Mouse (Mus musculus) stomach, postnatal 0 days (tissue): Measurements from ENCODE around the gene Olfr1204. TPM values are rescaled to one million over a fixed set of nuclear protein-coding genes. Genes with fewer than 3 reads are reported as not detected.

Experiments used
- ATAC-seq: fragments of 200-750 bp; cut with Nextera tagmentation; 2 replicates; pipeline ENCODE4 v1.8.0; 2017; ENCODE audit not compliant: low FRiP score, low TSS enrichment
- DNase-seq: peaks from one replicate; pipeline ENCODE4 v3.0.0-alpha.2; 2016; ENCODE audit warnings: low spot score
- H3K27ac ChIP-seq: fragments of 300-500 bp; sonication (generic); replicated peaks from 2 replicates; pipeline ENCODE4 v1.5.1; 2014; ENCODE audit warnings: mild to moderate bottlenecking, control low read depth
- H3K27me3 ChIP-seq: fragments of 300-500 bp; sonication (generic); 2 replicates; pipeline ENCODE4 v1.6.1; 2014; ENCODE audit warnings: low read length; ENCODE audit not compliant: control insufficient read depth, insufficient read depth
- H3K36me3 ChIP-seq: fragments of 300-500 bp; sonication (generic); 2 replicates; pipeline ENCODE4 v1.6.1; 2014; ENCODE audit warnings: low read length, mixed read lengths; ENCODE audit not compliant: control insufficient read depth, insufficient read depth
- H3K4me1 ChIP-seq: fragments of 300-500 bp; sonication (generic); replicated peaks from 2 replicates; pipeline ENCODE4 v1.6.1; 2014; ENCODE audit warnings: antibody characterized with exemption; ENCODE audit not compliant: control insufficient read depth, insufficient read depth
- H3K4me2 ChIP-seq: fragments of 300-500 bp; sonication (generic); replicated peaks from 2 replicates; pipeline ENCODE4 v1.6.1; 2014; ENCODE audit warnings: low read depth, mild to moderate bottlenecking, control low read depth, moderate library complexity
- H3K4me3 ChIP-seq: fragments of 300-500 bp; sonication (generic); 2 replicates; pipeline ENCODE4 v1.5.1; 2014; ENCODE audit warnings: low read depth, low read length, control low read depth
- H3K9ac ChIP-seq: fragments of 300-500 bp; sonication (generic); 2 replicates; pipeline ENCODE4 v1.6.1; 2014; ENCODE audit warnings: mild to moderate bottlenecking, low read length, control low read depth, mixed read lengths
- H3K9me3 ChIP-seq: fragments of 300-500 bp; sonication (generic); 2 replicates; pipeline ENCODE4 v1.6.1; 2016; ENCODE audit warnings: low read length; ENCODE audit not compliant: control insufficient read depth
- CTCF ChIP-seq: IDR thresholded peaks from 2 replicates; pipeline ENCODE4 v1.5.1; 2016; ENCODE audit warnings: antibody characterized with exemption, low read depth, mild to moderate bottlenecking, moderate library complexity
- EP300 ChIP-seq: optimal IDR thresholded peaks from 2 replicates; pipeline ENCODE3; 2016; ENCODE audit warnings: antibody characterized with exemption
- WGBS: fragments of 180-500 bp; shearing (Covaris S2); extraction: QIAGEN DNeasy Blood & Tissue Kit; methylation state at CpG from one replicate; pipeline ENCODE4 v1.1.7; 2014; 5-methylcytosine and 5-hydroxymethylcytosine counted together
- polyA plus RNA-seq: library from polyadenylated mRNA; unstranded; fragments of >200 nt; fragmentation: Nextera tagmentation; extraction: Ambion mirVana; gene quantifications from 2 replicates; pipeline ENCODE4 v1.2.1, GENCODE M21; 2015

The Olfr1204 gene
- not detected in 2 replicates for polyA plus RNA-seq

DNA sequence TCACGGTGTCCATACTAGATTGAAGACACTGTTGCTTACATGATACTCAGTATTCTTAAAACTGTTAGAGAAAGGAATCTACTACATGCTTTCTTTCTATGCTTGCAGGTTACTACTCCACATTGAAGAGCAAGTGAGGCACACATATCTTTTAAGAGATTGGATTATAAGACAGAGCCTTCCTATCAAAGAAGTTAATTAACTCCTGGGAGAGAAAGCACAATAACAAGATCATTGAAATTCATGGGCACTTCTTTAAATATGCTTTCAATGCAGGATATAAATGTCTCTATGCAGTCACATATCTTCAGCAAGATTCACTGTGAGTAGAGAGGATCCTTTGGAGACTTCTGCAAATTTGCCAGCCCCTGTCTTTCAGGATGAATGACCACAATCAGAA is at the start of gene Olfr1204:
TSS of gene Olfr1204 (plus strand) at position 301 of the 400 bp plus-strand sequence.
- Histone ChIP-seq H3K9ac (no peak within 1 kb of the TSS), H3K27me3 (no peaks in the 10 kb centered on the region), H3K4me1 (no peaks in the 10 kb centered on the region), H3K4me3 (no peak within 1 kb of the TSS), H3K4me2 (no peak within 1 kb of the TSS), H3K36me3 (no peaks in the 10 kb centered on the region), H3K9me3 (no peaks in the 10 kb centered on the region), H3K27ac (no peak within 1 kb of the TSS)
- 89% methylated on average over 1 of the region's 1 CpGs for WGBS
- no peak for TF ChIP-seq CTCF
- TF ChIP-seq EP300, result no peak
- ATAC-seq (no peak), DNase-seq (no peak)

DNA sequence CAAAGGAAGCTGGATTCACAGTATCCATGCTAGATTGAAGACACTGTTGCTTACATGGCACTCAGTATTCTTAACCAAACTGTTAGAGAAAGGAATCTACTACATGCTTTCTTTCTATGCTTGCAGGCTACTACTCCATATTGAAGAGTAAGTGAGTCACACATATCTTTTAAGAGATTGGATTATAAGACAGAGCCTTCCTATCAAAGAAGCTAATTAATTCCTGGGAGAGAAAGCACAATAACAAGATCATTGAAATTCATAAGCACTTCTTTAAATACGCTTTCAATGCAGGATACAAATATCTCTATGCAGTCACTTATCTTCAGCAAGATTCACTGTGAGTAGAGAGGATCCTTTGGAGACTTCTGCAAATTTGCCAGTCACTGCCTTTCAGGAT is 34.9 kb upstream of the Olfr1204 start, which contains the start of gene Olfr1202:
TSS of gene Olfr1202 (plus strand) at position 301 of the 400 bp plus-strand sequence.
- Histone ChIP-seq H3K4me2 (no peak within 1 kb of the TSS), H3K9me3 (no peaks in the 10 kb centered on the region), H3K27ac (no peak within 1 kb of the TSS), H3K36me3 (no peaks in the 10 kb centered on the region), H3K4me1 (no peaks in the 10 kb centered on the region), H3K4me3 (no peak within 1 kb of the TSS), H3K27me3 (no peaks in the 10 kb centered on the region), H3K9ac (no peak within 1 kb of the TSS)
- no peak for TF ChIP-seq EP300
- no peak for TF ChIP-seq CTCF
- WGBS, result 73% methylated on average over 1 of the region's 1 CpGs
- no peak for ATAC-seq
- no peak for DNase-seq

DNA sequence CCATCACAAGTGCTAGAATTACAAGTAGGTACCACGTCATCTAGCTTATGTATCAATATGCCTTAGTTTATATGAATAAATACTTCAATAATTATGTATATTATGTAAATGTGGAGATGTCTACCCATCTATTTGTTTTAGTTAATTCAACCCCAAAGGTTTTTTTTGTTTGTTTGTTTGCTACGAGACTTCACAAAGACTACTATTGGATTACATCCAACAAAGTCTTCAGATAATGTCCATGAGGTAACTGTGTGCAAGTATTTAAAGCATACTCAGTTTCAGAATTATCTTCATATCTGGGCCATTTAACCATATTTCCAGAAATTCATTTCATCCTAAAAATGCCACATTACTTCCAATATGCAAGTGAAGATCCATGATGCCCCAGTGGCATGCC is 19.7 kb upstream of the Olfr1204 start, which contains the start of gene Olfr1205:
TSS of gene Olfr1205 (plus strand) at position 301 of the 400 bp plus-strand sequence.
- H3K9ac ChIP-seq, result no peak within 1 kb of the TSS
- H3K4me3 ChIP-seq, result no peak within 1 kb of the TSS
- 76% methylated on average over 2 of the region's 2 CpGs for WGBS
- no peaks in the 10 kb centered on the region for H3K4me1 ChIP-seq
- ATAC-seq, result no peak
- H3K27ac ChIP-seq, result no peak within 1 kb of the TSS
- TF ChIP-seq EP300 (no peak), CTCF (no peak)
- no peak for DNase-seq
- no peak within 1 kb of the TSS for H3K4me2 ChIP-seq
- H3K36me3 ChIP-seq, result no peaks in the 10 kb centered on the region
- no peaks in the 10 kb centered on the region for H3K9me3 ChIP-seq
- H3K27me3 ChIP-seq, result no peaks in the 10 kb centered on the region

DNA sequence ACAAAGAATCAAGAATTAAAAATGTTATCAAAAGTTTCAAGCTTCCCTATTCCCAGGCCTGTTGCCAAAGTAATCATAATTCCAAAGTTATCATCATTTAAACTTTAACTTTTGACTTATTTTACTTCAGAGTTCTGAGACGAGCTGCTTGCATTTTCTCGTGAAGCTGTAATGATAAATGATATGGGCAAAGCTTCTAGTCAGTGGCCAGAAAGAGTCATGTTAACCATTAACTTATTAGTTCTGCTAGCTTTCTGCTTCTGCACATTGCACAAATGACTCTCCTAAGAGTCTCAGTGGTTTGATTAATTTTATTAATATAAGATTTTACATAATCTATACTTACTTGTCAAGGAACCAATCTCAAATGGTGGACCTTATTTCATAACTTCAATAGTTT is 10.6 kb upstream of the Olfr1204 start:
- H3K4me2 ChIP-seq, result no peak overlapping the region
- H3K27me3 ChIP-seq, result no peaks in the 10 kb centered on the region
- TF ChIP-seq EP300 (no peak), CTCF (no peak)
- ATAC-seq, result no peak
- H3K36me3 ChIP-seq, result no peaks in the 10 kb centered on the region
- H3K9me3 ChIP-seq, result no peaks in the 10 kb centered on the region
- H3K9ac ChIP-seq, result no peak overlapping the region
- no peak overlapping the region for H3K4me3 ChIP-seq
- no peaks in the 10 kb centered on the region for H3K4me1 ChIP-seq
- DNase-seq, result no peak
- no peak overlapping the region for H3K27ac ChIP-seq
- WGBS, result 29% methylated on average over 2 of the region's 2 CpGs

- H3K36me3 ChIP-seq, result no peaks in the 10 kb centered on the region
- ATAC-seq, result no peak
- no peaks in the 10 kb centered on the region for H3K9me3 ChIP-seq
- no peak within 1 kb of the TSS for H3K9ac ChIP-seq
- no peaks in the 10 kb centered on the region for H3K4me1 ChIP-seq
- DNase-seq, result no peak
- 72% methylated on average over 2 of the region's 2 CpGs for WGBS
- TF ChIP-seq CTCF (no peak), EP300 (no peak)
- no peak within 1 kb of the TSS for H3K27ac ChIP-seq
- no peaks in the 10 kb centered on the region for H3K27me3 ChIP-seq
- H3K4me2 ChIP-seq, result no peak within 1 kb of the TSS
- H3K4me3 ChIP-seq, result no peak within 1 kb of the TSS
These were observed 13.8 kb downstream of the Olfr1204 start, which contains the start of gene Olfr1206 for GRCm38 (mm10) chr2:88862931-88863330. TSS of gene Olfr1206 (plus strand) at chr2:88863231.

- no peaks in the 10 kb centered on the region for H3K9me3 ChIP-seq
- no peaks in the 10 kb centered on the region for H3K4me1 ChIP-seq
- H3K9ac ChIP-seq, result no peak within 1 kb of the TSS
- TF ChIP-seq CTCF (no peak), EP300 (no peak)
- H3K27me3 ChIP-seq, result no peaks in the 10 kb centered on the region
- H3K36me3 ChIP-seq, result no peaks in the 10 kb centered on the region
- H3K4me3 ChIP-seq, result no peak within 1 kb of the TSS
- no peak within 1 kb of the TSS for H3K27ac ChIP-seq
- ATAC-seq (no peak), DNase-seq (no peak)
- H3K4me2 ChIP-seq, result no peak within 1 kb of the TSS
These were observed 53.1 kb downstream of the Olfr1204 start, which contains the start of gene Olfr1208 for GRCm38 (mm10) chr2:88902211-88902610. TSS of gene Olfr1208 (minus strand) at chr2:88902311.

Other genes starting within 250 kb of the Olfr1204 start
- gene Olfr1191-ps1, start 208.8 kb upstream of the Olfr1204 start, polyA plus RNA-seq, result not detected in 2 replicates
- gene Olfr1192-ps1, start 200.8 kb upstream of the Olfr1204 start, polyA plus RNA-seq, result 0.02 TPM in 1 of 2 replicates, not detected in the other
- gene Olfr1193, start 173.7 kb upstream of the Olfr1204 start, polyA plus RNA-seq, result not detected in 2 replicates
- 0.04 TPM in 1 of 2 replicates, not detected in the other for gene Olfr1195, start 160.1 kb upstream of the Olfr1204 start, polyA plus RNA-seq
- gene Olfr1196, start 144.7 kb upstream of the Olfr1204 start, polyA plus RNA-seq, result not detected in 2 replicates
- not detected in 2 replicates for gene Olfr1197, start 116.9 kb upstream of the Olfr1204 start, polyA plus RNA-seq
- gene Olfr1198, start 97.9 kb upstream of the Olfr1204 start, polyA plus RNA-seq, result not detected in 2 replicates
- gene Olfr1199, start 88.8 kb upstream of the Olfr1204 start, polyA plus RNA-seq, result not detected in 2 replicates
- gene Olfr1200, start 78.8 kb upstream of the Olfr1204 start, polyA plus RNA-seq, result not detected in 2 replicates
- not detected in 2 replicates for gene Olfr1201, start 56.3 kb upstream of the Olfr1204 start, polyA plus RNA-seq
- 0.04 TPM in 1 of 2 replicates, not detected in the other for gene Olfr1202, start 34.8 kb upstream of the Olfr1204 start, polyA plus RNA-seq
- gene Olfr1205, start 19.6 kb upstream of the Olfr1204 start, polyA plus RNA-seq, result 0.05 TPM in 1 of 2 replicates, not detected in the other
- gene Olfr1206, start 13.9 kb downstream of the Olfr1204 start, polyA plus RNA-seq, result not detected in 2 replicates
- not detected in 2 replicates for gene Olfr1208, start 53.0 kb downstream of the Olfr1204 start, polyA plus RNA-seq
- not detected in 2 replicates for gene Olfr1209, start 65.9 kb downstream of the Olfr1204 start, polyA plus RNA-seq
- not detected in 2 replicates for gene Olfr1211, start 88.8 kb downstream of the Olfr1204 start, polyA plus RNA-seq
- gene Olfr1212, start 104.7 kb downstream of the Olfr1204 start, polyA plus RNA-seq, result not detected in 2 replicates
- not detected in 2 replicates for gene Gm13762, start 131.0 kb downstream of the Olfr1204 start, polyA plus RNA-seq
- not detected in 2 replicates for gene Olfr1214, start 143.4 kb downstream of the Olfr1204 start, polyA plus RNA-seq
- not detected in 2 replicates for gene Olfr1215, start 157.7 kb downstream of the Olfr1204 start, polyA plus RNA-seq
- gene Olfr1216, start 169.0 kb downstream of the Olfr1204 start, polyA plus RNA-seq, result not detected in 2 replicates
- not detected in 2 replicates for gene Olfr1217, start 182.8 kb downstream of the Olfr1204 start, polyA plus RNA-seq
- not detected in 2 replicates for gene Olfr1218, start 211.9 kb downstream of the Olfr1204 start, polyA plus RNA-seq
- gene Olfr1219, start 234.2 kb downstream of the Olfr1204 start, polyA plus RNA-seq, result not detected in 2 replicates